Mouse (Mus musculus): ENCODE results near the gene Spsb1.

Spsb1 gene

GRCm38 (mm10) chr4:149990954-149991633 lies 36.3 kb upstream of the Spsb1 start:
- ChIA-PET POLR2A (interaction anchor here in 3 of 4 experiments (0.6 to 10.4 kb wide), 14 partner anchors 9 to 108 kb away, joined by 3 to 71 read pairs (median 4); partner anchors contain the start of gene H6pd (in 2 of the 3)), CTCF (interaction anchor here (0.6 to 3.1 kb wide), 8 partner anchors 17 to 957 kb away, joined by 3 to 13 read pairs (median 4); partner anchors contain the start of genes Gpr157 (in 1 of the 4) and H6pd (in 1 of the 4))

- POLR2A ChIA-PET = interaction anchor here (0.6 to 2.8 kb wide), 15 partner anchors 9 to 475 kb away, joined by 3 to 14 read pairs (median 3); partner anchors contain the start of gene H6pd (in 1 of the 4)
- CTCF ChIA-PET = interaction anchor here in 3 of 4 experiments (0.6 to 3.1 kb wide), 8 partner anchors 17 to 274 kb away, joined by 3 to 13 read pairs (median 4); partner anchors contain the start of genes Gpr157 (in 1 of the 3) and H6pd (in 1 of the 3)
Observed at GRCm38 (mm10) chr4:149990212-149990953, 35.5 kb upstream of the Spsb1 start.

- ChIA-PET POLR2A (interaction anchor here in 3 of 4 experiments (0.7 to 2.8 kb wide), 7 partner anchors 10 to 190 kb away, joined by 3 to 14 read pairs (median 5); partner anchors contain the start of gene H6pd (in 1 of the 3)), CTCF (interaction anchor here in 1 of 4 experiments (0.6 to 3.1 kb wide), 3 partner anchors 19 to 147 kb away, joined by 3 to 13 read pairs (median 3); partner anchors contain the start of gene H6pd)
Observed at GRCm38 (mm10) chr4:149988931-149989556, 34.2 kb upstream of the Spsb1 start.

GRCm38 (mm10) chr4:149988301-149988700 lies 33.5 kb upstream of the Spsb1 start:
- CTCF ChIA-PET = interaction anchor here in 1 of 4 experiments (1.0 to 3.1 kb wide), 2 partner anchors 19 to 146 kb away, joined by 3 to 13 read pairs; partner anchors contain the start of gene H6pd
- POLR2A ChIA-PET = interaction anchor here in 1 of 4 experiments (1.4 to 1.7 kb wide), 2 partner anchors 11 to 20 kb away, joined by 5 to 8 read pairs; partner anchors contain the start of gene H6pd

- CTCF ChIA-PET = interaction anchor here in 1 of 4 experiments (1.4 kb wide), 1 partner anchor 180 kb away, joined by 3 read pairs; no protein-coding TSS in a partner anchor
- POLR2A ChIA-PET = interaction anchor here in 2 of 4 experiments (0.6 to 1.5 kb wide), 4 partner anchors 9 to 212 kb away, joined by 3 to 12 read pairs (median 3); partner anchors contain the start of gene Slc25a33 (in 1 of the 2)
Observed at GRCm38 (mm10) chr4:149986671-149987417, 32.0 kb upstream of the Spsb1 start.

GRCm38 (mm10) chr4:149983921-149984645 lies 29.2 kb upstream of the Spsb1 start:
- ChIA-PET POLR2A (interaction anchor here in 3 of 4 experiments (0.5 to 1.2 kb wide), 3 partner anchors 12 to 282 kb away, joined by 3 to 4 read pairs (median 3); partner anchors contain the start of gene H6pd (in 1 of the 3)), CTCF (interaction anchor here in 2 of 4 experiments (0.6 to 1.6 kb wide), 2 partner anchors 20 to 177 kb away, joined by 4 to 6 read pairs; no protein-coding TSS in a partner anchor)

GRCm38 (mm10) chr4:149982154-149982553 lies 27.3 kb upstream of the Spsb1 start:
- ChIA-PET CTCF (interaction anchor here (0.6 to 1.4 kb wide), 5 partner anchors 71 to 187 kb away, joined by 3 to 6 read pairs (median 4); no protein-coding TSS in a partner anchor), POLR2A (interaction anchor here in 2 of 4 experiments (1.1 to 1.2 kb wide), 3 partner anchors 26 to 27 kb away, joined by 3 to 4 read pairs (median 3); partner anchors contain the start of genes H6pd (in 1 of the 2) and Spsb1 (in 1 of the 2))

- CTCF ChIA-PET = interaction anchor here in 1 of 4 experiments (0.8 kb wide), 1 partner anchor 21 kb away, joined by 4 read pairs; no protein-coding TSS in a partner anchor
- POLR2A ChIA-PET = interaction anchor here in 2 of 4 experiments (1.0 to 1.8 kb wide), 2 partner anchors 11 to 20 kb away, joined by 4 read pairs; no protein-coding TSS in a partner anchor
Observed at GRCm38 (mm10) chr4:149979819-149980308, 25.0 kb upstream of the Spsb1 start.

- POLR2A ChIA-PET = interaction anchor here in 2 of 4 experiments (0.9 to 1.4 kb wide), 4 partner anchors 20 to 178 kb away, joined by 3 to 5 read pairs (median 4); partner anchors contain the start of gene H6pd (in 1 of the 2)
- CTCF ChIA-PET = interaction anchor here in 3 of 4 experiments (0.6 to 1.9 kb wide), 3 partner anchors 137 to 172 kb away, joined by 3 to 5 read pairs (median 4); no protein-coding TSS in a partner anchor
Observed at GRCm38 (mm10) chr4:149978820-149979219, 24.0 kb upstream of the Spsb1 start.

- ChIA-PET POLR2A (interaction anchor here in 3 of 4 experiments (0.5 to 1.4 kb wide), 10 partner anchors 9 to 178 kb away, joined by 3 to 5 read pairs (median 3); partner anchors contain the start of genes Gpr157 (in 1 of the 3) and H6pd (in 1 of the 3)), CTCF (interaction anchor here in 3 of 4 experiments (0.5 to 1.9 kb wide), 7 partner anchors 19 to 195 kb away, joined by 3 to 5 read pairs (median 4); partner anchors contain the start of gene Gpr157 (in 1 of the 3))
Observed at GRCm38 (mm10) chr4:149977801-149978544, 23.1 kb upstream of the Spsb1 start.

- ChIA-PET CTCF (interaction anchor here in 2 of 4 experiments (0.6 to 1.9 kb wide), 3 partner anchors 24 to 182 kb away, joined by 3 to 5 read pairs (median 5); no protein-coding TSS in a partner anchor), POLR2A (interaction anchor here in 2 of 4 experiments (0.6 to 1.3 kb wide), 5 partner anchors 10 to 110 kb away, joined by 3 to 4 read pairs (median 3); partner anchors contain the start of gene Gpr157 (in 1 of the 2))
Observed at GRCm38 (mm10) chr4:149977181-149977580, 22.3 kb upstream of the Spsb1 start.

- POLR2A ChIA-PET = interaction anchor here in 1 of 4 experiments (0.8 kb wide), 2 partner anchors 48 to 177 kb away, joined by 3 read pairs; no protein-coding TSS in a partner anchor
- CTCF ChIA-PET = interaction anchor here in 3 of 4 experiments (0.5 to 0.8 kb wide), 4 partner anchors 21 to 169 kb away, joined by 3 to 5 read pairs (median 4); partner anchors contain the start of gene Spsb1 (in 1 of the 3)
Observed at GRCm38 (mm10) chr4:149975730-149976254, 20.9 kb upstream of the Spsb1 start.

GRCm38 (mm10) chr4:149975291-149975690 lies 20.4 kb upstream of the Spsb1 start:
- ChIA-PET POLR2A (interaction anchor here in 1 of 4 experiments (0.8 kb wide), 2 partner anchors 47 to 177 kb away, joined by 3 read pairs; no protein-coding TSS in a partner anchor), CTCF (interaction anchor here in 3 of 4 experiments (0.5 to 0.8 kb wide), 4 partner anchors 20 to 169 kb away, joined by 3 to 5 read pairs (median 4); partner anchors contain the start of gene Spsb1 (in 1 of the 3))

- ChIA-PET CTCF (interaction anchor here in 1 of 4 experiments (0.7 kb wide), 2 partner anchors 66 to 100 kb away, joined by 3 to 4 read pairs; no protein-coding TSS in a partner anchor), POLR2A (interaction anchor here in 1 of 4 experiments (0.6 kb wide), 1 partner anchor 757 kb away, joined by 4 read pairs; no protein-coding TSS in a partner anchor)
Observed at GRCm38 (mm10) chr4:149971393-149971792, 16.6 kb upstream of the Spsb1 start.
